Mouse (Mus musculus) embryonic facial prominence, embryonic 11.5 days (tissue): ENCODE measurements around the gene Slc25a51. TPM values are rescaled to one million over a fixed set of nuclear protein-coding genes. Genes with fewer than 3 reads are reported as not detected.
"Not testable (repeated sequence)": the region's sequence is repeated elsewhere in the genome, so short reads cannot be mapped to it uniquely, and the experiment has no call there.

ENCODE experiments used
- ATAC-seq: fragments of 200-750 bp; cut with Nextera tagmentation; replicated peaks from 2 replicates; pipeline ENCODE4 v1.8.0; 2017; ENCODE audit warnings: low read depth; ENCODE audit not compliant: insufficient number of reproducible peaks, low FRiP score, low TSS enrichment
- DNase-seq: peaks from one replicate; pipeline ENCODE4 v3.0.0-alpha.2; 2015; ENCODE audit warnings: low spot score
- H3K27ac ChIP-seq: fragments of 300-500 bp; sonication (generic); replicated peaks from 2 replicates; pipeline ENCODE4 v1.5.1; 2014; ENCODE audit warnings: mild to moderate bottlenecking, low read depth, low read length, control low read depth
- H3K27me3 ChIP-seq: fragments of 300-500 bp; sonication (generic); 2 replicates; pipeline ENCODE4 v1.6.1; 2014; ENCODE audit warnings: mild to moderate bottlenecking, low read length, moderate library complexity, mixed read lengths; ENCODE audit not compliant: control insufficient read depth, insufficient read depth
- H3K36me3 ChIP-seq: fragments of 300-500 bp; sonication (generic); replicated peaks from 2 replicates; pipeline ENCODE4 v1.6.1; 2014; ENCODE audit warnings: low read depth, mild to moderate bottlenecking, low read length, moderate library complexity, mixed read lengths; ENCODE audit not compliant: control insufficient read depth, insufficient read depth
- H3K4me1 ChIP-seq: fragments of 300-500 bp; sonication (generic); 2 replicates; pipeline ENCODE4 v1.6.1; 2014; ENCODE audit warnings: low read length, mixed read lengths; ENCODE audit not compliant: control insufficient read depth, insufficient read depth
- H3K4me2 ChIP-seq: fragments of 300-500 bp; sonication (generic); 2 replicates; pipeline ENCODE4 v1.6.1; 2014; ENCODE audit warnings: low read depth, mild to moderate bottlenecking, control low read depth, low read length, moderate library complexity
- H3K4me3 ChIP-seq: fragments of 300-500 bp; sonication (generic); 2 replicates; pipeline ENCODE4 v1.5.1; 2014; ENCODE audit warnings: low read depth, low read length, control low read depth
- H3K9ac ChIP-seq: fragments of 300-500 bp; sonication (generic); replicated peaks from 2 replicates; pipeline ENCODE4 v1.6.1; 2014; ENCODE audit warnings: mild to moderate bottlenecking, control low read depth, low read length
- H3K9me3 ChIP-seq: fragments of 300-500 bp; sonication (generic); replicated peaks from 2 replicates; pipeline ENCODE4 v1.6.1; 2016; ENCODE audit warnings: mild to moderate bottlenecking, low read length, inconsistent platforms, mixed read lengths; ENCODE audit not compliant: control insufficient read depth
- WGBS: fragments of 180-500 bp; shearing (Covaris S2); extraction: QIAGEN DNeasy Blood & Tissue Kit; methylation state at CpG from one replicate; pipeline ENCODE4 v1.1.7; 2014; 5-methylcytosine and 5-hydroxymethylcytosine counted together
- polyA plus RNA-seq: library from polyadenylated mRNA; unstranded; fragments of >200 nt; fragmentation: Nextera tagmentation; extraction: Ambion mirVana; gene quantifications from 2 replicates; pipeline ENCODE4 v1.2.1, GENCODE M21; 2014

Slc25a51 gene
- polyA plus RNA-seq, 1 experiment from 2014 or later: 78.6 TPM

- ATAC-seq: no peak
- no peak overlapping the region for H3K9ac ChIP-seq
- no peaks in the 10 kb centered on the region for H3K4me1 ChIP-seq
- H3K36me3 ChIP-seq: no peaks in the 10 kb centered on the region; the same call in 1 of the 2 replicates
- no peaks in the 10 kb centered on the region for H3K9me3 ChIP-seq
- H3K4me2 ChIP-seq: no peak overlapping the region
- no peak overlapping the region for H3K4me3 ChIP-seq
- no peaks in the 10 kb centered on the region for H3K27me3 ChIP-seq
- no peak overlapping the region for H3K27ac ChIP-seq
- no peak for DNase-seq
- WGBS: 82% methylated on average over 8 of the region's 8 CpGs
Observed at GRCm38 (mm10) chr4:45392994-45393393, 15.6 kb downstream of the Slc25a51 start.

- Histone ChIP-seq H3K4me3 (no peak overlapping the region), H3K9me3 (no peaks in the 10 kb centered on the region), H3K27ac (no peak overlapping the region), H3K4me1 (no peaks in the 10 kb centered on the region), H3K4me2 (no peak overlapping the region), H3K27me3 (no peaks in the 10 kb centered on the region), H3K36me3 (no peaks in the 10 kb centered on the region), H3K9ac (no peak overlapping the region)
- ATAC-seq (no peak), DNase-seq (no peak)
- 67% methylated on average over 11 of the region's 11 CpGs for WGBS
Observed at GRCm38 (mm10) chr4:45392572-45392971, 16.0 kb downstream of the Slc25a51 start.

- Histone ChIP-seq H3K27me3 (no peaks in the 10 kb centered on the region), H3K4me2 (no peak overlapping the region), H3K27ac (no peak overlapping the region), H3K9ac (no peak overlapping the region), H3K4me3 (no peak overlapping the region), H3K36me3 (no peaks in the 10 kb centered on the region), H3K4me1 (no peaks in the 10 kb centered on the region), H3K9me3 (no peaks in the 10 kb centered on the region)
- WGBS: 67% methylated on average over 4 of the region's 4 CpGs
- ATAC-seq (no peak), DNase-seq (no peak)
Observed at GRCm38 (mm10) chr4:45392099-45392498, 16.5 kb downstream of the Slc25a51 start.

GRCm38 (mm10) chr4:45387296-45387695 lies 21.3 kb downstream of the Slc25a51 start:
- H3K27me3 ChIP-seq, H3K4me1 ChIP-seq, H3K4me3 ChIP-seq, DNase-seq, H3K4me2 ChIP-seq, H3K9ac ChIP-seq, H3K9me3 ChIP-seq, H3K27ac ChIP-seq, H3K36me3 ChIP-seq, ATAC-seq: not testable (repeated sequence)
- WGBS: 89% methylated on average over 5 of the region's 5 CpGs

GRCm38 (mm10) chr4:45382133-45382532 lies 26.4 kb downstream of the Slc25a51 start:
- H3K4me2 ChIP-seq, H3K9ac ChIP-seq, H3K36me3 ChIP-seq, H3K4me1 ChIP-seq, H3K9me3 ChIP-seq, H3K4me3 ChIP-seq, ATAC-seq, H3K27ac ChIP-seq, H3K27me3 ChIP-seq, DNase-seq: not testable (repeated sequence)
- WGBS: 75% methylated on average over 2 of the region's 2 CpGs

GRCm38 (mm10) chr4:45380903-45381580 lies 27.5 kb downstream of the Slc25a51 start:
- H3K4me2 ChIP-seq, H3K9me3 ChIP-seq, H3K9ac ChIP-seq, H3K27ac ChIP-seq, ATAC-seq, H3K4me3 ChIP-seq, H3K4me1 ChIP-seq, DNase-seq, H3K36me3 ChIP-seq, H3K27me3 ChIP-seq: not testable (repeated sequence)
- 90% methylated on average over 10 of the region's 10 CpGs for WGBS

GRCm38 (mm10) chr4:45376573-45376972 lies 32.0 kb downstream of the Slc25a51 start:
- DNase-seq: no peak

GRCm38 (mm10) chr4:45374879-45375278 lies 33.7 kb downstream of the Slc25a51 start:
- Histone ChIP-seq H3K9ac (no peak overlapping the region), H3K9me3 (no peaks in the 10 kb centered on the region), H3K36me3 (peaks cover 8% of the 10 kb centered on the region), H3K4me3 (no peak overlapping the region), H3K4me1 (no peaks in the 10 kb centered on the region), H3K27ac (no peak overlapping the region), H3K4me2 (no peak overlapping the region), H3K27me3 (no peaks in the 10 kb centered on the region)
- no peak for DNase-seq
- 85% methylated on average over 5 of the region's 5 CpGs for WGBS
- ATAC-seq: no peak

More at GRCm38 (mm10) chr4:45376573-45376972, 32.0 kb downstream of the Slc25a51 start:
- no peaks in the 10 kb centered on the region for H3K27me3 ChIP-seq
- H3K9ac ChIP-seq: no peak overlapping the region
- H3K4me3 ChIP-seq: no peak overlapping the region
- H3K27ac ChIP-seq: no peak overlapping the region
- no peaks in the 10 kb centered on the region for H3K4me1 ChIP-seq
- no peak for ATAC-seq
- 89% methylated on average over 4 of the region's 4 CpGs for WGBS
- peaks cover 8% of the 10 kb centered on the region for H3K36me3 ChIP-seq
- no peak overlapping the region for H3K4me2 ChIP-seq
- no peaks in the 10 kb centered on the region for H3K9me3 ChIP-seq
